Mouse (Mus musculus) hindbrain, embryonic 14.5 days (tissue): ENCODE data around the gene Olfr868. TPM values are rescaled to one million over a fixed set of nuclear protein-coding genes. Genes with fewer than 3 reads are reported as not detected.

Source experiments
- ATAC-seq: fragments of 200-750 bp; cut with Nextera tagmentation; 2 replicates; pipeline ENCODE4 v1.8.0; 2017; ENCODE audit warnings: moderate number of reproducible peaks, mild to moderate bottlenecking, moderate TSS enrichment, moderate library complexity; ENCODE audit not compliant: low FRiP score
- DNase-seq: peaks from one replicate; pipeline ENCODE4 v3.0.0-alpha.2; 2015; ENCODE audit warnings: low spot score
- H3K27ac ChIP-seq: fragments of 300-500 bp; sonication (generic); 2 replicates; pipeline ENCODE4 v1.5.1; 2014; ENCODE audit warnings: mild to moderate bottlenecking, moderate library complexity
- H3K27me3 ChIP-seq: fragments of 300-500 bp; sonication (generic); 2 replicates; pipeline ENCODE4 v1.6.1; 2014; ENCODE audit warnings: mild to moderate bottlenecking, low read length, mixed read lengths; ENCODE audit not compliant: control insufficient read depth, insufficient read depth
- H3K36me3 ChIP-seq: fragments of 300-500 bp; sonication (generic); replicated peaks from 2 replicates; pipeline ENCODE4 v1.6.1; 2014; ENCODE audit not compliant: control insufficient read depth, insufficient read depth
- H3K4me1 ChIP-seq: fragments of 300-500 bp; sonication (generic); replicated peaks from 2 replicates; pipeline ENCODE4 v1.6.1; 2014; ENCODE audit warnings: antibody characterized with exemption, low read length, mixed read lengths; ENCODE audit not compliant: control insufficient read depth, insufficient read depth
- H3K4me2 ChIP-seq: fragments of 300-500 bp; sonication (generic); replicated peaks from 2 replicates; pipeline ENCODE4 v1.6.1; 2014; ENCODE audit warnings: mild to moderate bottlenecking, moderate library complexity
- H3K4me3 ChIP-seq: fragments of 300-500 bp; sonication (generic); replicated peaks from 2 replicates; pipeline ENCODE4 v1.5.1; 2014; ENCODE audit warnings: mild to moderate bottlenecking, low read length
- H3K9ac ChIP-seq: fragments of 300-500 bp; sonication (generic); 2 replicates; pipeline ENCODE4 v1.6.1; 2014
- H3K9me3 ChIP-seq: fragments of 300-500 bp; sonication (generic); 2 replicates; pipeline ENCODE4 v1.6.1; 2016; ENCODE audit warnings: low read length; ENCODE audit not compliant: control insufficient read depth
- WGBS: fragments of 180-500 bp; shearing (Covaris S2); extraction: QIAGEN DNeasy Blood & Tissue Kit; methylation state at CpG from one replicate; pipeline ENCODE4 v1.1.7; 2014; 5-methylcytosine and 5-hydroxymethylcytosine counted together
- polyA plus RNA-seq: library from polyadenylated mRNA; unstranded; fragments of >200 nt; fragmentation: Nextera tagmentation; extraction: Ambion mirVana; gene quantifications from 2 replicates; pipeline ENCODE4 v1.2.1, GENCODE M21; 2014

The Olfr868 gene
- polyA plus RNA-seq, result not detected in 2 replicates

- H3K36me3 ChIP-seq, result no peaks in the 10 kb centered on the region
- no peak within 1 kb of the TSS for H3K4me2 ChIP-seq
- H3K4me3 ChIP-seq, result no peak within 1 kb of the TSS
- no peak within 1 kb of the TSS for H3K9ac ChIP-seq
- DNase-seq (no peak), ATAC-seq (no peak)
- no peak within 1 kb of the TSS for H3K27ac ChIP-seq
- 50% methylated on average over 2 of the region's 2 CpGs for WGBS
- H3K27me3 ChIP-seq, result no peaks in the 10 kb centered on the region
- H3K9me3 ChIP-seq, result peaks cover 25% of the 10 kb centered on the region; the same call in 1 of the 2 replicates
- no peaks in the 10 kb centered on the region for H3K4me1 ChIP-seq
These were observed at the start of gene Olfr868 for GRCm38 (mm10) chr9:20098326-20098725. Gene Olfr868 (plus strand): TSS chr9:20098626.

GRCm38 (mm10) chr9:20057462-20057861 is 41.0 kb upstream of the Olfr868 start, which contains the start of gene Olfr867:
Gene Olfr867 (minus strand): TSS chr9:20057562.
- Histone ChIP-seq H3K4me2 (no peak within 1 kb of the TSS), H3K36me3 (no peaks in the 10 kb centered on the region), H3K27ac (no peak within 1 kb of the TSS), H3K4me3 (no peak within 1 kb of the TSS), H3K9me3 (peaks cover 12% of the 10 kb centered on the region; the same call in 1 of the 2 replicates), H3K9ac (no peak within 1 kb of the TSS), H3K27me3 (no peaks in the 10 kb centered on the region), H3K4me1 (no peaks in the 10 kb centered on the region)
- ATAC-seq (no peak), DNase-seq (no peak)
- WGBS, result 86% methylated on average over 1 of the region's 1 CpGs

- no peaks in the 10 kb centered on the region for H3K36me3 ChIP-seq
- no peak overlapping the region for H3K4me2 ChIP-seq
- DNase-seq (no peak), ATAC-seq (no peak)
- H3K4me3 ChIP-seq, result no peak overlapping the region
- H3K27me3 ChIP-seq, result no peaks in the 10 kb centered on the region
- no peaks in the 10 kb centered on the region for H3K4me1 ChIP-seq
- H3K9ac ChIP-seq, result no peak overlapping the region
- WGBS, result 73% methylated on average over 3 of the region's 3 CpGs
- H3K27ac ChIP-seq, result no peak overlapping the region
- H3K9me3 ChIP-seq, result peaks cover 16% of the 10 kb centered on the region
These were observed 28.2 kb upstream of the Olfr868 start for GRCm38 (mm10) chr9:20070236-20070635.

GRCm38 (mm10) chr9:20071291-20071690 is 27.1 kb upstream of the Olfr868 start:
- ATAC-seq, result no peak
- Histone ChIP-seq H3K27ac (no peak overlapping the region), H3K9ac (no peak overlapping the region), H3K9me3 (peaks cover 16% of the 10 kb centered on the region), H3K4me3 (no peak overlapping the region), H3K27me3 (no peaks in the 10 kb centered on the region), H3K36me3 (no peaks in the 10 kb centered on the region), H3K4me1 (no peaks in the 10 kb centered on the region), H3K4me2 (no peak overlapping the region)
- no peak for DNase-seq
- 95% methylated on average over 1 of the region's 1 CpGs for WGBS

GRCm38 (mm10) chr9:20073523-20074177 is 24.8 kb upstream of the Olfr868 start:
- no peak overlapping the region for H3K4me2 ChIP-seq
- 70% methylated on average over 7 of the region's 7 CpGs for WGBS
- no peaks in the 10 kb centered on the region for H3K36me3 ChIP-seq
- H3K9ac ChIP-seq, result no peak overlapping the region
- H3K27me3 ChIP-seq, result no peaks in the 10 kb centered on the region
- no peak overlapping the region for H3K4me3 ChIP-seq
- no peak overlapping the region for H3K27ac ChIP-seq
- DNase-seq (no peak), ATAC-seq (no peak)
- H3K9me3 ChIP-seq, result peaks cover 26% of the 10 kb centered on the region
- H3K4me1 ChIP-seq, result no peaks in the 10 kb centered on the region

- WGBS, result 81% methylated on average over 2 of the region's 2 CpGs
- no peaks in the 10 kb centered on the region for H3K27me3 ChIP-seq
- H3K27ac ChIP-seq, result no peak within 1 kb of the TSS
- H3K36me3 ChIP-seq, result no peaks in the 10 kb centered on the region
- DNase-seq, result no peak
- no peak within 1 kb of the TSS for H3K4me3 ChIP-seq
- no peaks in the 10 kb centered on the region for H3K4me1 ChIP-seq
- H3K4me2 ChIP-seq, result no peak within 1 kb of the TSS
- peaks cover 10% of the 10 kb centered on the region; the same call in 1 of the 2 replicates for H3K9me3 ChIP-seq
- no peak within 1 kb of the TSS for H3K9ac ChIP-seq
- no peak for ATAC-seq
These were observed 30.3 kb downstream of the Olfr868 start, which contains the start of gene Olfr869 for GRCm38 (mm10) chr9:20128709-20129108. Gene Olfr869 (plus strand): TSS chr9:20129009.

- H3K9me3 ChIP-seq, result peaks cover 26% of the 10 kb centered on the region
- no peaks in the 10 kb centered on the region for H3K27me3 ChIP-seq
- H3K27ac ChIP-seq, result no peak overlapping the region
- no peak for ATAC-seq
- WGBS, result 86% methylated on average over 3 of the region's 3 CpGs
- H3K4me3 ChIP-seq, result no peak overlapping the region
- H3K4me2 ChIP-seq, result no peak overlapping the region
- H3K4me1 ChIP-seq, result no peaks in the 10 kb centered on the region
- DNase-seq, result no peak
- no peaks in the 10 kb centered on the region for H3K36me3 ChIP-seq
- no peak overlapping the region for H3K9ac ChIP-seq
These were observed 51.3 kb downstream of the Olfr868 start for GRCm38 (mm10) chr9:20149706-20150105.

Other genes with a start within 250 kb of the Olfr868 start
- gene Olfr860, start 248.9 kb upstream of the Olfr868 start, polyA plus RNA-seq, result not detected in 2 replicates
- gene Olfr862, start 210.6 kb upstream of the Olfr868 start, polyA plus RNA-seq, result not detected in 2 replicates
- gene Olfr77, start 181.8 kb upstream of the Olfr868 start, polyA plus RNA-seq, result 0.17 and 0.19 TPM in 2 replicates
- gene Olfr866, start 70.6 kb upstream of the Olfr868 start, polyA plus RNA-seq, result not detected in 2 replicates
- gene Olfr867, start 41.1 kb upstream of the Olfr868 start, polyA plus RNA-seq, result not detected in 2 replicates
- gene Olfr869, start 30.4 kb downstream of the Olfr868 start, polyA plus RNA-seq, result not detected in 2 replicates
- not detected in 2 replicates for gene Olfr870, start 75.4 kb downstream of the Olfr868 start, polyA plus RNA-seq
- not detected in 2 replicates for gene Olfr871, start 113.6 kb downstream of the Olfr868 start, polyA plus RNA-seq
- not detected in 2 replicates for gene Olfr872, start 138.5 kb downstream of the Olfr868 start, polyA plus RNA-seq
- gene Olfr39, start 183.7 kb downstream of the Olfr868 start, polyA plus RNA-seq, result not detected in 2 replicates
- gene Olfr873, start 199.9 kb downstream of the Olfr868 start, polyA plus RNA-seq, result not detected in 2 replicates
- not detected in 2 replicates for gene Olfr18, start 237.5 kb downstream of the Olfr868 start, polyA plus RNA-seq